In genomic region chr2:62808813-62809212, GRCm38 (mm10) we compare ENCODE assay signal across 14 mouse cellular contexts.
DNase-seq lines count a peak whose midpoint lies in the region; ATAC-seq and TF ChIP-seq lines count a peak whose summit lies in the region.
"Had no signal": no experiment of that assay in that cellular context is flagged by ENCODE, and none has a peak within 500 bp of the region (broad histone marks: within the 10 kb centered on the region; RNA-seq: fewer than 3 reads in every experiment).

No protein-coding gene starts in this region.

- TF ChIP-seq POLR2A in heart, adult 2 months (IDR thresholded peaks at IDR 0.05; ENCODE audit: insufficient read depth, low read depth, low read length) = no peak

- peaks cover 8% of the 10 kb centered on the region for H3K4me1 ChIP-seq in hindbrain, embryonic 13.5 days (replicated peaks)
- H3K4me1 ChIP-seq in hindbrain, embryonic 11.5 days (replicated peaks; ENCODE audit: control insufficient read depth, insufficient read depth, low read length) = no peaks in the 10 kb centered on the region
- H3K4me1 ChIP-seq in heart, adult 2 months (ENCODE audit: control insufficient read depth, insufficient read depth, low read length) = no peaks in the 10 kb centered on the region
- H3K4me1 ChIP-seq: embryonic facial prominence, embryonic 15.5 days; heart, embryonic 10.5 days had no signal

- no peak for TF ChIP-seq EP300 in heart, adult 2 months (IDR thresholded peaks at IDR 0.05; ENCODE audit: insufficient read depth, low read depth, low read length)

- no peak overlapping the region for H3K9ac ChIP-seq in hindbrain, embryonic 13.5 days
- no peak overlapping the region for H3K9ac ChIP-seq in hindbrain, embryonic 11.5 days (ENCODE audit: low read depth, low read length)
- H3K9ac ChIP-seq in heart, adult 2 months (ENCODE audit: low read depth, low read length) = no peak overlapping the region
- H3K9ac ChIP-seq: embryonic facial prominence, embryonic 15.5 days had no signal

- H3K79me2 ChIP-seq in heart, adult 2 months (replicated peaks; ENCODE audit: control insufficient read depth, insufficient read depth, low read length) = no peaks in the 10 kb centered on the region; the same call in 1 of the 2 replicates

- no peak for TF ChIP-seq CTCF in heart, adult 2 months (IDR thresholded peaks at IDR 0.05)

- H3K27me3 ChIP-seq in hindbrain, embryonic 13.5 days = no peaks in the 10 kb centered on the region
- H3K27me3 ChIP-seq in hindbrain, embryonic 11.5 days (ENCODE audit: control insufficient read depth, insufficient read depth, low read length) = no peaks in the 10 kb centered on the region
- no peaks in the 10 kb centered on the region for H3K27me3 ChIP-seq in heart, adult 2 months (ENCODE audit: control insufficient read depth, insufficient read depth, low read length)
- H3K27me3 ChIP-seq: embryonic facial prominence, embryonic 15.5 days had no signal

- no peak for DNase-seq in hindbrain, embryonic 11.5 days (ENCODE audit: low spot score)
- DNase-seq in right cerebral cortex, postnatal 4 days = peak; percentile 30
- no peak for DNase-seq in right cerebral cortex, postnatal 36 days (ENCODE audit: low spot score in 2 of 2)
- DNase-seq in kidney, postnatal 14 days = peak; percentile 38
- no peak for DNase-seq in heart, adult 2 months
- DNase-seq in layer of hippocampus, postnatal 36 days = no peak
- DNase-seq in heart, postnatal 25 days (ENCODE audit: low spot score) = no peak
- DNase-seq: cerebellum, adult 18-20 months; thymus, postnatal 36 days had no signal

- no peaks in the 10 kb centered on the region for H3K9me3 ChIP-seq in hindbrain, embryonic 13.5 days
- H3K9me3 ChIP-seq in hindbrain, embryonic 11.5 days (ENCODE audit: control insufficient read depth, low read length) = no peaks in the 10 kb centered on the region
- H3K9me3 ChIP-seq: embryonic facial prominence, embryonic 15.5 days; heart, embryonic 10.5 days had no signal

- WGBS in hindbrain, embryonic 13.5 days = 43% methylated on average over 4 of the region's 4 CpGs
- 65% methylated on average over 4 of the region's 4 CpGs for WGBS in hindbrain, embryonic 11.5 days
- WGBS in heart, adult 2 months = 50% methylated on average over 4 of the region's 4 CpGs

- H3K4me3 ChIP-seq in hindbrain, embryonic 13.5 days = no peak overlapping the region
- H3K4me3 ChIP-seq in hindbrain, embryonic 11.5 days (ENCODE audit: low read depth, low read length) = no peak overlapping the region
- H3K4me3 ChIP-seq in heart, adult 2 months = no peak overlapping the region
- H3K4me3 ChIP-seq: embryonic facial prominence, embryonic 15.5 days; heart, embryonic 10.5 days had no signal

- no peaks in the 10 kb centered on the region for H3K36me3 ChIP-seq in hindbrain, embryonic 13.5 days
- H3K36me3 ChIP-seq in hindbrain, embryonic 11.5 days (ENCODE audit: control insufficient read depth, insufficient read depth, low read length) = no peaks in the 10 kb centered on the region
- no peaks in the 10 kb centered on the region for H3K36me3 ChIP-seq in heart, adult 2 months (ENCODE audit: control insufficient read depth, insufficient read depth, low read length)
- H3K36me3 ChIP-seq: embryonic facial prominence, embryonic 15.5 days; heart, embryonic 10.5 days had no signal

- ATAC-seq in hindbrain, embryonic 13.5 days (ENCODE audit: low FRiP score) = peak; percentile 53
- no peak for ATAC-seq in hindbrain, embryonic 11.5 days (ENCODE audit: low FRiP score)
- ATAC-seq: intestine, postnatal 0 days; lung, postnatal 0 days had no signal

- intact Hi-C loops in heart, adult 2 months (cut with DNase I) = no loop called here
- intact Hi-C loops in heart, postnatal 25 days (cut with DNase I) = no loop called here

- no peak overlapping the region for H3K4me2 ChIP-seq in hindbrain, embryonic 13.5 days
- no peak overlapping the region for H3K4me2 ChIP-seq in hindbrain, embryonic 11.5 days (replicated peaks; ENCODE audit: low read depth, low read length)
- H3K4me2 ChIP-seq: embryonic facial prominence, embryonic 15.5 days had no signal

- peak overlapping the region; percentile 37; the same call in 1 of the 2 replicates for H3K27ac ChIP-seq in hindbrain, embryonic 13.5 days
- H3K27ac ChIP-seq in hindbrain, embryonic 11.5 days (ENCODE audit: low read depth, low read length) = no peak overlapping the region
- no peak overlapping the region for H3K27ac ChIP-seq in heart, adult 2 months
- H3K27ac ChIP-seq: embryonic facial prominence, embryonic 15.5 days; heart, embryonic 10.5 days had no signal

Comparison
In these comparisons a context has a peak if more than half of its experiments do, and no peak if none do; other contexts are left out.
1. DNase-seq: peak in right cerebral cortex, postnatal 4 days (single experiment) and kidney, postnatal 14 days (single experiment); none in hindbrain, embryonic 11.5 days (single experiment), right cerebral cortex, postnatal 36 days (0 of 2), heart, adult 2 months (0 of 2), layer of hippocampus, postnatal 36 days (0 of 2) and heart, postnatal 25 days (single experiment).